Mouse (Mus musculus) embryonic facial prominence, embryonic 15.5 days (tissue): Measurements from ENCODE around the gene Slc4a4. TPM values are rescaled to one million over a fixed set of nuclear protein-coding genes. Genes with fewer than 3 reads are reported as not detected.

Experiments used
- ATAC-seq: fragments of 200-750 bp; cut with Nextera tagmentation; 2 replicates; pipeline ENCODE4 v1.8.0; 2017; ENCODE audit warnings: low read depth, moderate TSS enrichment; ENCODE audit not compliant: insufficient number of reproducible peaks, low FRiP score, low TSS enrichment
- H3K27ac ChIP-seq: fragments of 300-500 bp; sonication (generic); replicated peaks from 2 replicates; pipeline ENCODE4 v1.5.1; 2015; ENCODE audit warnings: mild to moderate bottlenecking, inconsistent platforms
- H3K27me3 ChIP-seq: fragments of 300-500 bp; sonication (generic); 2 replicates; pipeline ENCODE4 v1.6.1; 2015; ENCODE audit warnings: inconsistent platforms
- H3K36me3 ChIP-seq: fragments of 300-500 bp; sonication (generic); 2 replicates; pipeline ENCODE4 v1.6.1; 2015; ENCODE audit warnings: mild to moderate bottlenecking, inconsistent platforms
- H3K4me1 ChIP-seq: fragments of 300-500 bp; sonication (generic); 2 replicates; pipeline ENCODE4 v1.6.1; 2015; ENCODE audit warnings: inconsistent platforms
- H3K4me2 ChIP-seq: fragments of 300-500 bp; sonication (generic); replicated peaks from 2 replicates; pipeline ENCODE4 v1.6.1; 2015; ENCODE audit warnings: mild to moderate bottlenecking, inconsistent platforms
- H3K4me3 ChIP-seq: fragments of 300-500 bp; sonication (generic); replicated peaks from 2 replicates; pipeline ENCODE4 v1.5.1; 2015; ENCODE audit warnings: mild to moderate bottlenecking, inconsistent platforms
- H3K9ac ChIP-seq: fragments of 300-500 bp; sonication (generic); 2 replicates; pipeline ENCODE4 v1.6.1; 2015; ENCODE audit warnings: inconsistent platforms
- H3K9me3 ChIP-seq: fragments of 300-500 bp; sonication (generic); replicated peaks from 2 replicates; pipeline ENCODE4 v1.6.1; 2016; ENCODE audit warnings: inconsistent platforms
- WGBS: fragments of 180-500 bp; shearing (Covaris S2); methylation state at CpG from one replicate; pipeline ENCODE4 v1.1.7; 2015; 5-methylcytosine and 5-hydroxymethylcytosine counted together
- polyA plus RNA-seq: library from polyadenylated mRNA; unstranded; fragments of >200 nt; fragmentation: Nextera tagmentation; extraction: Ambion mirVana; gene quantifications from 2 replicates; pipeline ENCODE4 v1.2.1, GENCODE M21; 2015

The Slc4a4 gene
- polyA plus RNA-seq, 1 experiment from 2014 or later = 2.8 TPM

DNA sequence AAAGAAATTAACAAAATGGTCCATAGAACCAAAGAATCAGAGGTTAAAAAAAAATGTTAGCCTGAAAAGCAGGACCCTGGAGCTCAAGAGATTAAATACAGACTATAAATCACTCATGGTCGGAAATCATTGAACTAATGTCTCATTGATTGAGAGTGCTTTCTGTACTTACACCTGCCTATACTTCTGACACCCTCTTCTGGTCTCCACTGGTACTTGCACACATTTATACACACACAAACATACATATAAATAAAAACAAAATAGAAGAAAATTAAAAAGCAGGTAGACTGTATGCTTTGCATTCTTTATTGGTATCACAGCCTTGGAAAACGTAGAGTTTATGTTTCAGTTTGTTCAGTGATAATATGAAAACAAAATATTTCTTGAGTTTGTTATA lies 341.3 kb downstream of the Slc4a4 start:
- WGBS = 81% methylated on average over 2 of the region's 2 CpGs
- H3K4me1 ChIP-seq = no peaks in the 10 kb centered on the region
- no peak for ATAC-seq

GRCm38 (mm10) chr5:89229606-89230005 lies 343.0 kb downstream of the Slc4a4 start:
- Histone ChIP-seq H3K4me1 (no peaks in the 10 kb centered on the region), H3K9ac (no peak overlapping the region), H3K27ac (no peak overlapping the region), H3K27me3 (no peaks in the 10 kb centered on the region), H3K36me3 (no peaks in the 10 kb centered on the region), H3K9me3 (no peaks in the 10 kb centered on the region), H3K4me2 (no peak overlapping the region), H3K4me3 (no peak overlapping the region)
- 69% methylated on average over 5 of the region's 5 CpGs for WGBS
- ATAC-seq = no peak

More for the DNA sequence above, 341.3 kb downstream of the Slc4a4 start:
- H3K36me3 ChIP-seq = no peaks in the 10 kb centered on the region
- no peak overlapping the region for H3K9ac ChIP-seq
- H3K4me2 ChIP-seq = no peak overlapping the region
- no peaks in the 10 kb centered on the region for H3K9me3 ChIP-seq
- H3K27ac ChIP-seq = no peak overlapping the region
- no peaks in the 10 kb centered on the region for H3K27me3 ChIP-seq
- no peak overlapping the region for H3K4me3 ChIP-seq

DNA sequence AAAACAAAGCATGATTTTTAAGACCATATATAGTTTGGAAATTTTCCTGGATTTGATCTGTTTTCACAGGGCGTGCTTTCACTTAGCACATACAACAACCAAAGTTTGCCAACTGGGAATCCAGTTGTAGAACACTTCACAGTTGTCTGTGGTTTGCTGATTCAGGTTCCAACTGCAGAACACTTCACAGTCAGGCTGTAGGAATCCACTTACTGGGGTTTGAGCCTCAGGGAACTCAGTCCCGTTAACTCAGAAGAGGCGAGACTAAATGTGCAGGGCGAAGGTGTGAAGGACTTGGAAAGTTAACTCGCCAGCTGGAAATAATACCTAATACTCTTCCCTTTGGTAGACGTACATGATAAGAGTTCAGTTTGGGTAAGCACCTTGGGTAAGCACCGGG lies 345.7 kb downstream of the Slc4a4 start:
- no peaks in the 10 kb centered on the region for H3K36me3 ChIP-seq
- no peaks in the 10 kb centered on the region for H3K9me3 ChIP-seq
- no peak overlapping the region for H3K9ac ChIP-seq
- 73% methylated on average over 7 of the region's 7 CpGs for WGBS
- no peak overlapping the region for H3K4me2 ChIP-seq
- H3K27ac ChIP-seq = no peak overlapping the region
- no peak for ATAC-seq
- no peak overlapping the region for H3K4me3 ChIP-seq
- no peaks in the 10 kb centered on the region for H3K27me3 ChIP-seq
- no peaks in the 10 kb centered on the region for H3K4me1 ChIP-seq

DNA sequence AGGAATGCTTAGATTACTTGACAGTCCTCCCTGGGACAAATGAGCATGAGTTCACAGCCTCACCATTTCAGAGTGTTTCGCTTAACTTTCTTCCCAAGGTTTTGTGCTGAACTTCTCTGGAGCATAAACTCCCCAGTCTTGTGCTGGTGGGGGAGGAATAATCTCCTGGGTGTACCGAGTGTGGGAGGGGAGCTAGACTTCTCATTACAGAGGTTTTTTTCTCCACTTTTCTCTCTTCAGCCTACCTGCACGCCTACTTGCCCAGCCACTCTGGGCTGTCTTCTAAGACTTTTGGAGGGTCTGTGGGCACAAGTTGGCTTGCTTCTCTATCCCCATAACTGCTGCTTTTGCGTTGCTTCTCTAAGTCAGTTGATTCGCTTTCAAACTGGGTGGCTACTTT lies 365.2 kb downstream of the Slc4a4 start:
- H3K4me2 ChIP-seq = no peak overlapping the region
- no peak overlapping the region for H3K9ac ChIP-seq
- no peaks in the 10 kb centered on the region for H3K36me3 ChIP-seq
- 78% methylated on average over 5 of the region's 5 CpGs for WGBS
- H3K27me3 ChIP-seq = no peaks in the 10 kb centered on the region
- H3K4me1 ChIP-seq = no peaks in the 10 kb centered on the region
- H3K9me3 ChIP-seq = no peaks in the 10 kb centered on the region
- no peak for ATAC-seq
- no peak overlapping the region for H3K27ac ChIP-seq
- H3K4me3 ChIP-seq = no peak overlapping the region

GRCm38 (mm10) chr5:89259804-89260492 lies 373.3 kb downstream of the Slc4a4 start:
- WGBS = 80% methylated on average over 9 of the region's 9 CpGs
- H3K27me3 ChIP-seq = no peaks in the 10 kb centered on the region

DNA sequence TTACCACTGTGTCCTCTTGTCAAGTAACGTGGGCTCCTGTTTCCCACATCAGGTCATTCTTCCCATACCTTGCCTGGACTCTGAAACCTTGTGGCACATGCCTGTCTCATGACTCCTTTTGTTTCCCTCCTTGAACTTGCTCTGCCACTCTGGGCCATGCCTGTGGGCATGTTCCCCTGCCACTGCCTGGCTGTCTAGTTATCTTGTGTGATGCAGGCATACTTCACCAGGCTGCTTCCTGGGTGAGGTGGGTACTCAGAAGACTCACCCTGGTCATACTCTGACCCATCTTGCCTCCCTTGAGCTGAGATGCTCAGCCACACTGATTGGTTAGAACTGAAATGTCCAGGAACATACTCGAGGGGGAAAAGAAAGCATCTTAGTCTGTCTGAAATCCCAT lies 390.4 kb downstream of the Slc4a4 start:
- Histone ChIP-seq H3K4me3 (no peak overlapping the region), H3K27me3 (no peaks in the 10 kb centered on the region), H3K27ac (no peak overlapping the region), H3K9me3 (no peaks in the 10 kb centered on the region), H3K4me2 (no peak overlapping the region), H3K9ac (no peak overlapping the region), H3K36me3 (no peaks in the 10 kb centered on the region), H3K4me1 (no peaks in the 10 kb centered on the region)
- 70% methylated on average over 2 of the region's 2 CpGs for WGBS
- ATAC-seq = no peak

More at GRCm38 (mm10) chr5:89259804-89260492, 373.3 kb downstream of the Slc4a4 start:
- Histone ChIP-seq H3K4me1 (no peaks in the 10 kb centered on the region), H3K4me3 (no peak overlapping the region), H3K36me3 (no peaks in the 10 kb centered on the region), H3K4me2 (no peak overlapping the region), H3K9me3 (no peaks in the 10 kb centered on the region), H3K9ac (no peak overlapping the region), H3K27ac (no peak overlapping the region)
- no peak for ATAC-seq

DNA sequence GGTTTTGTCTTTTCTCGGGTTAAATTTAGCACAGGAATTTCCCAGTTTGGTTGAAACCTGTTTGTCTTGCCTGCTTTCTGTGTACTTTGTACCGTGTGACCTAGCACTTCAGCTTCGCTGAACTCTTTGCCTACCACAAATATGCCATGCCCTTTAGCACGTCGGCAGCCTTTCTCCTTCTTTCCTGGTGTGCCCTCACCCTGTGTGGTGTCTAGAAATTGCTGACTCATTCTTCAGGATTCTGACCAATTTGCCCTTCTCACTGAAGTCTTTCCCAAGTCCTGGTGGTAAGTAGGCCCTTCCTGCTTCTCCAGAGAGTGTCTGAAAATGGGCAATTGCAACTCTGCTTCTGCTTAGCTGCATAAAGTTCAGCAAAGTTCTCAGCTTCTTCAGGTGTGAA lies 391.0 kb downstream of the Slc4a4 start:
- 71% methylated on average over 5 of the region's 5 CpGs for WGBS
- Histone ChIP-seq H3K4me3 (no peak overlapping the region), H3K4me2 (no peak overlapping the region), H3K27me3 (no peaks in the 10 kb centered on the region), H3K9ac (no peak overlapping the region), H3K36me3 (no peaks in the 10 kb centered on the region), H3K4me1 (no peaks in the 10 kb centered on the region), H3K9me3 (no peaks in the 10 kb centered on the region), H3K27ac (no peak overlapping the region)
- no peak for ATAC-seq

DNA sequence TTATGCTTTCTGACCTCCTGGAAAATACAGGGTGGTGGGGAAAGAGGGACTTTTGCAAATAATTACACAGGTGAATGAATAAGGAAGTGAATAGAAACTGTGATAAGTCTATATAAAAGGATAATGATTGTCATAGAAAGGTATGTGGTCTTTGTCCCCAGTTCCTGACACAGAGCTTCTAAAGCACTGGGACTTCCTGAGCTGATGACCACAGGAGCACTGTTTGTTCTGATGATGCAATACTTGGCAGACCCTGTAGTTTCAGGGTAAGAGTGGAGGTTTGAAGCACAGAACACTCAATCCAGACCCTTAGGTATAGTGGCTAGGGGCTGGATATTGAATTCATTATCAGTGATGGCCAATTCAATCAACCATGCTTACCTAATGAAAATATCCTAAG lies 391.7 kb downstream of the Slc4a4 start:
- Histone ChIP-seq H3K27me3 (no peaks in the 10 kb centered on the region), H3K4me2 (no peak overlapping the region), H3K27ac (no peak overlapping the region), H3K9ac (no peak overlapping the region), H3K4me1 (no peaks in the 10 kb centered on the region), H3K4me3 (no peak overlapping the region), H3K36me3 (no peaks in the 10 kb centered on the region), H3K9me3 (no peaks in the 10 kb centered on the region)
- no peak for ATAC-seq

- no peak overlapping the region for H3K9ac ChIP-seq
- 64% methylated on average over 3 of the region's 3 CpGs for WGBS
- no peak for ATAC-seq
- no peak overlapping the region for H3K27ac ChIP-seq
- no peaks in the 10 kb centered on the region for H3K27me3 ChIP-seq
- H3K9me3 ChIP-seq = no peaks in the 10 kb centered on the region
- no peak overlapping the region for H3K4me2 ChIP-seq
- H3K4me3 ChIP-seq = no peak overlapping the region
- no peaks in the 10 kb centered on the region for H3K4me1 ChIP-seq
- H3K36me3 ChIP-seq = no peaks in the 10 kb centered on the region
Measured at GRCm38 (mm10) chr5:89280312-89280863, 393.8 kb downstream of the Slc4a4 start.

Other genes with a start within 250 kb of the Slc4a4 start
- 57.5 and 59.3 TPM in 2 replicates for gene Grsf1, start 210.6 kb upstream of the Slc4a4 start, polyA plus RNA-seq
- 10.6 and 10.8 TPM in 2 replicates for gene Mob1b, start 166.0 kb upstream of the Slc4a4 start, polyA plus RNA-seq
- 37.7 and 38.8 TPM in 2 replicates for gene Dck, start 121.8 kb upstream of the Slc4a4 start, polyA plus RNA-seq